In the genomic region with DNA sequence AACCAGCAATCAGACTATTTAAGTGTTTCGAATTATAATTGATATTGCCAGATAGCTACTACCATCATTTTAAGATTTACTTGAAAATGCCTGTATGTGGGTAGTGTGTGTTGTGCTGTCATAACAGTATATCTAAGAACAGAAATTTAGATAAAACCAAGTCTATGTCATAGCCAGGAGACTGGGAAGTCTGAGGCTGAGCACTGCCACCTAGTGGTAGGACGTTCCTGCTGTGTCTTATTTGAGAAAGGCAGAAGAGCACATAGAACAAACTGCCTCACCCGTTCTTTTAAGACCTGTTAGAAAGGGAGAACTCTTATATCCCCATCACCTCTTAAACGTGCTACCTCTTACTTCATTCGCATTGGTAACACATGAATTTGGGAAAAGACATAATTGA, we compare ENCODE assay signal across 9 mouse cellular contexts.
DNase-seq lines count a peak whose midpoint lies in the region; ATAC-seq and TF ChIP-seq lines count a peak whose summit lies in the region.
"Had no signal": no experiment of that assay in that cellular context is flagged by ENCODE, and none has a peak within 500 bp of the region (broad histone marks: within the 10 kb centered on the region; RNA-seq: fewer than 3 reads in every experiment).

No protein-coding gene starts in this region.

- no peaks in the 10 kb centered on the region for H3K27me3 ChIP-seq in E14TG2a.4 (ENCODE audit: insufficient read depth, low read length)
- no peaks in the 10 kb centered on the region for H3K27me3 ChIP-seq in thymus, adult 2 months (ENCODE audit: control insufficient read depth, insufficient read depth, low read length)
- H3K27me3 ChIP-seq: limb, embryonic 15.5 days had no signal

- 22% methylated on average over 5 of the region's 5 CpGs for WGBS in thymus, adult 2 months

- DNase-seq in brain, embryonic 18.5 days (ENCODE audit: low read depth, low spot score), result peak; percentile 61
- peak; percentile 63 for DNase-seq in fibroblast of lung, adult 2 months (ENCODE audit: low read depth)
- peak; percentile 75 to 85 for DNase-seq in heart, postnatal 36 days
- peak; percentile 91 for DNase-seq in layer of hippocampus, adult 11-12 months (ENCODE audit: low spot score)
- DNase-seq in lung, adult 18-20 months, result peak; percentile 67 to 76
- DNase-seq in thymus, adult 2 months, result peak; percentile 85

- H3K9me3 ChIP-seq in E14TG2a.4 (ENCODE audit: low read length), result no peaks in the 10 kb centered on the region
- H3K9me3 ChIP-seq: limb, embryonic 15.5 days had no signal

- H3K36me3 ChIP-seq in E14TG2a.4 (ENCODE audit: insufficient read depth, low read length), result no peaks in the 10 kb centered on the region
- no peaks in the 10 kb centered on the region for H3K36me3 ChIP-seq in thymus, adult 2 months (ENCODE audit: control insufficient read depth, insufficient read depth, low read length)
- H3K36me3 ChIP-seq: limb, embryonic 15.5 days had no signal

- peak; percentile 81 for TF ChIP-seq CTCF in E14TG2a.4 (conservative IDR thresholded peaks at IDR 0.05; ENCODE audit: low read length)
- TF ChIP-seq CTCF in thymus, adult 2 months (IDR thresholded peaks at IDR 0.05; ENCODE audit: borderline replicate concordance, control insufficient read depth, extremely low read depth, insufficient read depth, low read length, poor library complexity), result no peak

- H3K4me1 ChIP-seq in E14TG2a.4 (replicated peaks; ENCODE audit: low read depth, low read length), result no peaks in the 10 kb centered on the region
- peaks cover 7% of the 10 kb centered on the region; the same call in 1 of the 2 replicates for H3K4me1 ChIP-seq in thymus, adult 2 months (replicated peaks; ENCODE audit: control insufficient read depth, insufficient read depth, low read length)

- no peak for TF ChIP-seq POLR2A in thymus, adult 2 months (IDR thresholded peaks at IDR 0.05; ENCODE audit: control insufficient read depth, extremely low read depth, insufficient read depth, low read length, poor library complexity)

- no peak overlapping the region for H3K4me3 ChIP-seq in E14TG2a.4 (replicated peaks; ENCODE audit: low read length)
- no peak overlapping the region for H3K4me3 ChIP-seq in thymus, adult 2 months (ENCODE audit: control insufficient read depth, insufficient read depth, low read length)
- H3K4me3 ChIP-seq: limb, embryonic 15.5 days had no signal

- no peak overlapping the region for H3K27ac ChIP-seq in thymus, adult 2 months (ENCODE audit: control insufficient read depth, insufficient read depth, low read length)
- H3K27ac ChIP-seq: limb, embryonic 15.5 days had no signal

- intact Hi-C loops in heart, postnatal 36 days (cut with DNase I), result loop anchor here (1.0 to 10.0 kb wide), 5 partner anchors 174 to 707 kb away; a partner anchor contains a TSS

- ATAC-seq in neutrophil, adult 5-6 weeks (ENCODE audit: extremely low read depth, insufficient number of reproducible peaks, low FRiP score, poor library complexity, severe bottlenecking), result peak; percentile 95
